Mouse (Mus musculus) embryonic fibroblast, embryonic 13.5 days (primary cell): Measurements from ENCODE around the gene Nrxn1.

ENCODE experiments used
- CTCF ChIP-seq: IDR thresholded peaks from 2 replicates; pipeline ENCODE4 v1.5.1; 2011; ENCODE audit warnings: mild to moderate bottlenecking, control low read depth, low read length, moderate library complexity, borderline replicate concordance; ENCODE audit not compliant: insufficient read depth
- POLR2A ChIP-seq: IDR thresholded peaks from 2 replicates; pipeline ENCODE4 v1.6.1; 2011; ENCODE audit warnings: low read depth, mild to moderate bottlenecking, control low read depth, low read length, moderate library complexity

- TF ChIP-seq CTCF (no peak), POLR2A (no peak)
Measured at GRCm38 (mm10) chr17:91085416-91085815, 7.5 kb downstream of the Nrxn1 start.
